Mouse (Mus musculus) cerebellum, postnatal 14 days (tissue): ENCODE data around the gene Sidt2.

Experiments used
- DNase-seq, 2 experiments: peaks; one replicate each; pipeline ENCODE4 v3.0.0; 2021; ENCODE audit warnings: mixed read lengths in 2 of 2

Gene Sidt2

GRCm38 (mm10) chr9:45955107-45955963 lies at the start of gene Sidt2:
TSS of gene Sidt2 (minus strand) at chr9:45955258.
- peak; percentile 87 to 93 for DNase-seq

GRCm38 (mm10) chr9:46004529-46004928 lies 49.5 kb upstream of the Sidt2 start:
- DNase-seq: no peak

GRCm38 (mm10) chr9:46003729-46004128 lies 48.7 kb upstream of the Sidt2 start:
- peak; percentile 90 to 95 for DNase-seq

GRCm38 (mm10) chr9:45999009-45999408 lies 44.0 kb upstream of the Sidt2 start:
- DNase-seq: no peak

GRCm38 (mm10) chr9:45985229-45985567 lies 30.1 kb upstream of the Sidt2 start:
- peak; percentile 77 to 86 for DNase-seq

- peak; percentile 95 to 97 for DNase-seq
Measured at GRCm38 (mm10) chr9:45984409-45985228, 29.6 kb upstream of the Sidt2 start.

GRCm38 (mm10) chr9:45983676-45984408 lies 28.8 kb upstream of the Sidt2 start:
- peak; percentile 59 to 66 for DNase-seq

- DNase-seq: no peak
Measured at GRCm38 (mm10) chr9:45981331-45981730, 26.3 kb upstream of the Sidt2 start.

GRCm38 (mm10) chr9:45980611-45981010 lies 25.6 kb upstream of the Sidt2 start:
- DNase-seq: no peak

GRCm38 (mm10) chr9:45979778-45980177 lies 24.7 kb upstream of the Sidt2 start:
- DNase-seq: no peak

- DNase-seq: no peak
Measured at GRCm38 (mm10) chr9:45976884-45977283, 21.8 kb upstream of the Sidt2 start.

- DNase-seq: no peak
Measured at GRCm38 (mm10) chr9:45963577-45963976, 8.5 kb upstream of the Sidt2 start.

GRCm38 (mm10) chr9:45961855-45962254 lies 6.8 kb upstream of the Sidt2 start:
- peak in 1 of 2 experiments; percentile 43 for DNase-seq

- no peak for DNase-seq
Measured at GRCm38 (mm10) chr9:45959661-45960060, 4.6 kb upstream of the Sidt2 start.

GRCm38 (mm10) chr9:45958851-45959250 lies 3.8 kb upstream of the Sidt2 start:
- no peak for DNase-seq

GRCm38 (mm10) chr9:45958023-45958670 lies 3.1 kb upstream of the Sidt2 start:
- DNase-seq: no peak

GRCm38 (mm10) chr9:45954294-45955106 lies 558 bp downstream of the Sidt2 start:
- peak in 1 of 2 experiments; percentile 64 for DNase-seq

- no peak for DNase-seq
Measured at GRCm38 (mm10) chr9:45953511-45954293, 1.4 kb downstream of the Sidt2 start.

GRCm38 (mm10) chr9:45952890-45953289 lies 2.2 kb downstream of the Sidt2 start:
- DNase-seq: no peak

- DNase-seq: no peak
Measured at GRCm38 (mm10) chr9:45952057-45952456, 3.0 kb downstream of the Sidt2 start.

- no peak for DNase-seq
Measured at GRCm38 (mm10) chr9:45946872-45947183, 8.2 kb downstream of the Sidt2 start.
